Mouse (Mus musculus): ENCODE results near the gene Mfap5.

GRCm38 (mm10) chr6:122556959-122557561, 51.4 kb downstream of the Mfap5 start:
- TF ChIP-seq CTCF (IDR thresholded peaks at IDR 0.05) (peak; percentile 79), EP300 (IDR thresholded peaks at IDR 0.05) (no peak)
